Mouse (Mus musculus) hindbrain, embryonic 12.5 days (tissue): ENCODE results near the gene Nme7. TPM values are rescaled to one million over a fixed set of nuclear protein-coding genes. Genes with fewer than 3 reads are reported as not detected.

Experiments
- ATAC-seq: fragments of 200-750 bp; cut with Nextera tagmentation; 2 replicates; pipeline ENCODE4 v1.8.0; 2017; ENCODE audit warnings: moderate TSS enrichment; ENCODE audit not compliant: low FRiP score
- H3K27ac ChIP-seq: fragments of 300-500 bp; sonication (generic); 2 replicates; pipeline ENCODE4 v1.5.1; 2016; ENCODE audit warnings: mild to moderate bottlenecking
- H3K27me3 ChIP-seq: fragments of 300-500 bp; sonication (generic); 2 replicates; pipeline ENCODE4 v1.6.1; 2016; ENCODE audit warnings: mild to moderate bottlenecking
- H3K36me3 ChIP-seq: fragments of 300-500 bp; sonication (generic); 2 replicates; pipeline ENCODE4 v1.6.1; 2016; ENCODE audit warnings: mild to moderate bottlenecking
- H3K4me1 ChIP-seq: fragments of 300-500 bp; sonication (generic); 2 replicates; pipeline ENCODE4 v1.6.1; 2016
- H3K4me2 ChIP-seq: fragments of 300-500 bp; sonication (generic); replicated peaks from 2 replicates; pipeline ENCODE4 v1.6.1; 2016; ENCODE audit warnings: mild to moderate bottlenecking
- H3K4me3 ChIP-seq: fragments of 300-500 bp; sonication (generic); 2 replicates; pipeline ENCODE4 v1.5.1; 2016; ENCODE audit warnings: mild to moderate bottlenecking
- H3K9ac ChIP-seq: fragments of 300-500 bp; sonication (generic); 2 replicates; pipeline ENCODE4 v1.6.1; 2016; ENCODE audit warnings: mild to moderate bottlenecking, moderate library complexity
- H3K9me3 ChIP-seq: fragments of 300-500 bp; sonication (generic); replicated peaks from 2 replicates; pipeline ENCODE4 v1.6.1; 2016; ENCODE audit warnings: mild to moderate bottlenecking
- WGBS: fragments of 180-500 bp; shearing (Covaris S2); methylation state at CpG from one replicate; pipeline ENCODE4 v1.1.7; 2016; 5-methylcytosine and 5-hydroxymethylcytosine counted together
- polyA plus RNA-seq: library from polyadenylated mRNA; unstranded; fragments of >200 nt; fragmentation: Nextera tagmentation; extraction: Ambion mirVana; gene quantifications from 2 replicates; pipeline ENCODE4 v1.2.1, GENCODE M21; 2016

The Nme7 gene
- polyA plus RNA-seq, 1 experiment from 2014 or later = 29.8 TPM

- no peak for ATAC-seq
- H3K27ac ChIP-seq = no peak overlapping the region
- H3K4me3 ChIP-seq = no peak overlapping the region
- H3K36me3 ChIP-seq = 0 out of 2 replicates have a peak, but pooled peaks cover 4% of the 10 kb centered on the region
- H3K9ac ChIP-seq = no peak overlapping the region
- H3K4me2 ChIP-seq = no peak overlapping the region
- H3K27me3 ChIP-seq = no peaks in the 10 kb centered on the region
- 88% methylated on average over 8 of the region's 8 CpGs for WGBS
- no peaks in the 10 kb centered on the region for H3K9me3 ChIP-seq
- peaks cover 7% of the 10 kb centered on the region; the same call in 1 of the 2 replicates for H3K4me1 ChIP-seq
Observed at GRCm38 (mm10) chr1:164322987-164323650, 19.2 kb downstream of the Nme7 start.

GRCm38 (mm10) chr1:164324221-164324620 lies 20.3 kb downstream of the Nme7 start:
- 93% methylated on average over 4 of the region's 4 CpGs for whole genome bisulfite sequencing
- H3K36me3 ChIP-seq = peaks cover 11% of the 10 kb centered on the region; the same call in 1 of the 2 replicates
- ATAC-seq = no peak
- no peak overlapping the region for H3K4me2 ChIP-seq
- no peak overlapping the region for H3K9ac ChIP-seq
- H3K27ac ChIP-seq = no peak overlapping the region
- peaks cover 7% of the 10 kb centered on the region; the same call in 1 of the 2 replicates for H3K4me1 ChIP-seq
- no peaks in the 10 kb centered on the region for H3K9me3 ChIP-seq
- no peak overlapping the region for H3K4me3 ChIP-seq
- no peaks in the 10 kb centered on the region for H3K27me3 ChIP-seq

GRCm38 (mm10) chr1:164324878-164325277 lies 21.0 kb downstream of the Nme7 start:
- Histone ChIP-seq H3K4me1 (peaks cover 7% of the 10 kb centered on the region; the same call in 1 of the 2 replicates), H3K36me3 (peaks cover 12% of the 10 kb centered on the region; the same call in 1 of the 2 replicates), H3K9me3 (no peaks in the 10 kb centered on the region), H3K27ac (no peak overlapping the region), H3K4me3 (no peak overlapping the region), H3K4me2 (no peak overlapping the region), H3K27me3 (no peaks in the 10 kb centered on the region), H3K9ac (no peak overlapping the region)
- no peak for ATAC-seq
- 89% methylated on average over 2 of the region's 2 CpGs for WGBS

GRCm38 (mm10) chr1:164326600-164327155 lies 22.8 kb downstream of the Nme7 start:
- Histone ChIP-seq H3K9me3 (no peaks in the 10 kb centered on the region), H3K4me1 (peaks cover 7% of the 10 kb centered on the region; the same call in 1 of the 2 replicates), H3K36me3 (peaks cover 23% of the 10 kb centered on the region; the same call in 1 of the 2 replicates), H3K9ac (no peak overlapping the region), H3K4me3 (no peak overlapping the region), H3K4me2 (no peak overlapping the region), H3K27ac (no peak overlapping the region), H3K27me3 (no peaks in the 10 kb centered on the region)
- WGBS = 57% methylated on average over 6 of the region's 6 CpGs
- peak; percentile 85 for ATAC-seq

- H3K4me2 ChIP-seq = no peak overlapping the region
- no peaks in the 10 kb centered on the region for H3K27me3 ChIP-seq
- H3K36me3 ChIP-seq = peaks cover 26% of the 10 kb centered on the region; the same call in 1 of the 2 replicates
- H3K9ac ChIP-seq = no peak overlapping the region
- H3K4me1 ChIP-seq = peaks cover 7% of the 10 kb centered on the region; the same call in 1 of the 2 replicates
- H3K4me3 ChIP-seq = no peak overlapping the region
- no peaks in the 10 kb centered on the region for H3K9me3 ChIP-seq
- H3K27ac ChIP-seq = no peak overlapping the region
- ATAC-seq = no peak
- WGBS = 75% methylated on average over 7 of the region's 7 CpGs
Observed at GRCm38 (mm10) chr1:164327764-164328163, 23.8 kb downstream of the Nme7 start.

GRCm38 (mm10) chr1:164332559-164332958 lies 28.6 kb downstream of the Nme7 start:
- no peak for ATAC-seq
- H3K9me3 ChIP-seq = no peaks in the 10 kb centered on the region
- H3K27me3 ChIP-seq = no peaks in the 10 kb centered on the region
- H3K4me3 ChIP-seq = no peak overlapping the region
- H3K4me2 ChIP-seq = no peak overlapping the region
- H3K27ac ChIP-seq = no peak overlapping the region
- no peaks in the 10 kb centered on the region for H3K4me1 ChIP-seq
- 89% methylated on average over 11 of the region's 11 CpGs for WGBS
- H3K36me3 ChIP-seq = peaks cover 39% of the 10 kb centered on the region
- no peak overlapping the region for H3K9ac ChIP-seq

- H3K4me2 ChIP-seq = no peak overlapping the region
- H3K36me3 ChIP-seq = peaks cover 28% of the 10 kb centered on the region
- no peaks in the 10 kb centered on the region for H3K27me3 ChIP-seq
- no peak overlapping the region for H3K9ac ChIP-seq
- H3K4me3 ChIP-seq = no peak overlapping the region
- no peaks in the 10 kb centered on the region for H3K4me1 ChIP-seq
- no peaks in the 10 kb centered on the region for H3K9me3 ChIP-seq
- WGBS = 96% methylated on average over 3 of the region's 3 CpGs
- no peak for ATAC-seq
- H3K27ac ChIP-seq = no peak overlapping the region
Observed at GRCm38 (mm10) chr1:164335435-164335834, 31.5 kb downstream of the Nme7 start.

- Histone ChIP-seq H3K36me3 (peaks cover 25% of the 10 kb centered on the region), H3K4me2 (no peak overlapping the region), H3K4me1 (no peaks in the 10 kb centered on the region), H3K27ac (no peak overlapping the region), H3K9ac (no peak overlapping the region), H3K9me3 (no peaks in the 10 kb centered on the region), H3K27me3 (no peaks in the 10 kb centered on the region), H3K4me3 (no peak overlapping the region)
- WGBS = 95% methylated on average over 4 of the region's 4 CpGs
- ATAC-seq = no peak
Observed at GRCm38 (mm10) chr1:164335846-164336245, 31.9 kb downstream of the Nme7 start.

- WGBS = 89% methylated on average over 3 of the region's 3 CpGs
Observed at GRCm38 (mm10) chr1:164342161-164342560, 38.2 kb downstream of the Nme7 start.

GRCm38 (mm10) chr1:164353443-164353842 lies 49.5 kb downstream of the Nme7 start:
- 0 out of 2 replicates have a peak, but pooled peaks cover 3% of the 10 kb centered on the region for H3K4me1 ChIP-seq
- no peak overlapping the region for H3K4me3 ChIP-seq
- peak overlapping the region; percentile 23; the same call in 1 of the 2 replicates for H3K9ac ChIP-seq
- H3K27ac ChIP-seq = no peak overlapping the region
- WGBS = 46% methylated on average over 3 of the region's 3 CpGs
- peaks cover 5% of the 10 kb centered on the region for H3K36me3 ChIP-seq
- H3K9me3 ChIP-seq = no peaks in the 10 kb centered on the region
- ATAC-seq = 0 out of 2 replicates have a peak, but pooled peaks have one; percentile 43
- no peaks in the 10 kb centered on the region for H3K27me3 ChIP-seq
- H3K4me2 ChIP-seq = no peak overlapping the region

More at GRCm38 (mm10) chr1:164342161-164342560, 38.2 kb downstream of the Nme7 start:
- Histone ChIP-seq H3K36me3 (peaks cover 18% of the 10 kb centered on the region), H3K4me1 (no peaks in the 10 kb centered on the region), H3K4me2 (no peak overlapping the region), H3K27ac (no peak overlapping the region), H3K4me3 (no peak overlapping the region), H3K9me3 (peaks cover 4% of the 10 kb centered on the region; the same call in 1 of the 2 replicates), H3K9ac (no peak overlapping the region), H3K27me3 (no peaks in the 10 kb centered on the region)
- no peak for ATAC-seq

GRCm38 (mm10) chr1:164357995-164358394 lies 54.1 kb downstream of the Nme7 start:
- Histone ChIP-seq H3K9ac (no peak overlapping the region), H3K4me2 (no peak overlapping the region), H3K4me1 (peaks cover 11% of the 10 kb centered on the region), H3K36me3 (no peaks in the 10 kb centered on the region), H3K9me3 (no peaks in the 10 kb centered on the region), H3K4me3 (no peak overlapping the region), H3K27ac (no peak overlapping the region), H3K27me3 (no peaks in the 10 kb centered on the region)
- 62% methylated on average over 3 of the region's 3 CpGs for WGBS
- no peak for ATAC-seq

- peaks cover 8% of the 10 kb centered on the region for H3K4me1 ChIP-seq
- H3K9ac ChIP-seq = no peak overlapping the region
- 55% methylated on average over 2 of the region's 2 CpGs for WGBS
- H3K36me3 ChIP-seq = no peaks in the 10 kb centered on the region
- no peak overlapping the region for H3K4me2 ChIP-seq
- no peak overlapping the region for H3K4me3 ChIP-seq
- H3K27ac ChIP-seq = no peak overlapping the region
- H3K9me3 ChIP-seq = no peaks in the 10 kb centered on the region
- no peaks in the 10 kb centered on the region for H3K27me3 ChIP-seq
- ATAC-seq = 0 out of 2 replicates have a peak, but pooled peaks have one; percentile 36
Observed at GRCm38 (mm10) chr1:164361997-164362396, 58.1 kb downstream of the Nme7 start.
